Mouse (Mus musculus): ENCODE measurements around the gene Kifc1.
A peak's percentile ranks its signal among the peaks of the same experiment; 100 is the strongest.

- TF ChIP-seq CTCF (IDR thresholded peaks at IDR 0.05; ENCODE audit: low read depth) (no peak), EP300 (IDR thresholded peaks at IDR 0.05; ENCODE audit: low read depth) (peak; percentile 69)
These were observed 25.3 kb upstream of the Kifc1 start, which contains the start of the genes Tapbp and Zbtb22 for GRCm38 (mm10) chr17:33915671-33916250.

All from liver, postnatal 0 days (tissue).